Mouse (Mus musculus) layer of hippocampus, postnatal 14 days (tissue): Measurements from ENCODE around the gene Ilkap. TPM values are rescaled to one million over a fixed set of nuclear protein-coding genes. Genes with fewer than 3 reads are reported as not detected.

ENCODE experiments used
- DNase-seq, 2 experiments: peaks; one replicate each; pipeline ENCODE4 v3.0.0; 2021 to 2022; ENCODE audit warnings: low spot score in 2 of 2, mixed read lengths in 1 of 2
- total RNA-seq, 2 experiments: library from RNA; stranded (reverse); gene quantifications; 2 replicates each; pipeline ENCODE4 v1.2.3; 2021

Gene Ilkap
- total RNA-seq, 2 experiments from 2014 or later: 63.6 to 63.7 TPM

DNA sequence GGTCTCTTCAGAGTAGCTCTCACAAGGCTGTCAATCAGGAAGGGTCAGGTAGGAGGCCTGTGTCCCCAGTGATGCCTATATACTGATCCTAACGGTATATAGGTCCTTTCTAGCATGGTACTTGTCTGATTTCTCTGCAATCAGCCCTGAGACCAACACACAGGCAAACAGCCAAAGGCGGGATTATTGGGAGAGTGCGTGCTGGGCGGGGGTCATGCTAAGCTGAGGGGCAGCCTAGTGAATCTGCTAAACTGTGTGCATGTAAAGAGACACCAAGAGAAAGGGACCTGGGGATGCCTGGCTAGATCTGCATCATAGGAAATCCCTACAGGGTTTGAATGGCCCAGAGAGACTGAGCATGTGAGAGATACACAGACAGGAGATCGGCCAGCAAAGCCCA is 16.7 kb upstream of the Ilkap start:
- no peak for DNase-seq

DNA sequence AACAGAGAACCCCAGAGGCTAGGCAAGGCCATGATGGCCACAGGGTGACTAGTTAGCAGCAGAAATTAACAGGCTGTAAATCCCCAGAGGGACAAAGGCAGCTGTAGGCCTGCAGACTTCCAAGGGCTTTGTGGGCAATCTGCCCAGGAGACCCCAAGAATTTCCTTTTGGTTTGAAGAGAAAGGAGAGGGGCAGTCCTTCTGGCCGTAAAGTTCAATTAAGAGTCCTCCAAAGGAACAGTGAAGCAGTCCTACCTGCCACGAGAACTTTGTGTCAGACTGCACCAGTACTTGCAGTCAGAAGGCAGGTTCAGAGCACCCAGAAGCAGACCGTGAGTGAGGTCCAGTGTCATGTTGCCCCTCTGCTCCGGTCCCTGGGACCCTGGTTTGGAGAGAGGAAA is 16.3 kb upstream of the Ilkap start:
- no peak for DNase-seq

DNA sequence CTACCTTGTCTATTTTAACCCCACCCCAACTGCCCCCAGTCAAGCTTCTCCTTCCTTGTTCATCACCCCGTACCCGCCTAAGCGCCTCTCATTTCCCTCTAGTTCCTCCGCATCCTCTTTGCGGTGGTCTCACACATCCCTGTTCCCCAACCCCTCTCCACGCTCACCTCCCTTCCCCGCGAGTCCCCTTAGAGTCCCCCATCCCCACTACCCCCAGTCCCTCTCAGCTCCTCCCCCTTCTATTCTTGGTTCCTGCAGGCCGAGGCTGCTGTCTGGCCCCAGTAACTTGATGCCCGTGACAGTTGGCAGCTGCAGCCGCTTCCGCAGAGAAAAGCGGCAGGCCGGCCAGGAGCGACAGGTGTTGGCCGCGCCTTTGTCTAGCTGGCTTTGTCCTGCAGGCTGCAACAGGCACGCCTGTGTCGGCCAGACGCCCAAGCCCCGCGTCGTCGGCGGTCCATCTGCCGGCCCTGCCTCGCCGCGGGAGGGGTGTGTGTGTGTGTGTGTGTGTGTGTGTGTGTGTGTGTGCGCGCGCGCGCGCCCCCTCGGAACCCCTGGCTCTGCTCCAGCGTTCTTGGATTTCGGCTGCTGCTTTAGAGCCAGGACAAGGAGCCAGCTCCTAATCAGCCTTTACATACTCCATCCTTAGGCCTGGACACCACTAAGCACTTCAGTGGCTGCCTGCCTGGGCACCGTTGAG is 15.4 kb upstream of the Ilkap start, which contains the start of gene Hes6:
Gene Hes6 (minus strand): TSS at position 141 of the 697 bp plus-strand sequence.
- DNase-seq: peak; percentile 80

DNA sequence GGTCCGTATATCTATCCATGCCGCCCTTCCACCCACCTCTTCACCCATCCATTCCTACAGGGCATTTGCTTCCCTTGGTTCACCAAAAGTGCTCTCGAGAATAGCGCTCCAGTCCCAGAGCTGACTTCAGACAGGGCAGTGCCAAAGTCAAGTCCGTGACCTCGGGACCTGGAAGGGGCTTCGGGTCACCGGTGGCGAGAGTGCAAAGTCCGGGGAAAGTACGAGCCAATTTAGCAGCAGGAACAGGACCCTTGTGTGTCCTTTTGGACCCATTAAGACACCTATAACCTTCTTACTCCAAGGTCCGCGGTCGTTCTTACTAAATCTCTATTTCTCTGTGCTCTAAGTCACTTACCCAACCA is 14.9 kb upstream of the Ilkap start:
- DNase-seq: no peak

DNA sequence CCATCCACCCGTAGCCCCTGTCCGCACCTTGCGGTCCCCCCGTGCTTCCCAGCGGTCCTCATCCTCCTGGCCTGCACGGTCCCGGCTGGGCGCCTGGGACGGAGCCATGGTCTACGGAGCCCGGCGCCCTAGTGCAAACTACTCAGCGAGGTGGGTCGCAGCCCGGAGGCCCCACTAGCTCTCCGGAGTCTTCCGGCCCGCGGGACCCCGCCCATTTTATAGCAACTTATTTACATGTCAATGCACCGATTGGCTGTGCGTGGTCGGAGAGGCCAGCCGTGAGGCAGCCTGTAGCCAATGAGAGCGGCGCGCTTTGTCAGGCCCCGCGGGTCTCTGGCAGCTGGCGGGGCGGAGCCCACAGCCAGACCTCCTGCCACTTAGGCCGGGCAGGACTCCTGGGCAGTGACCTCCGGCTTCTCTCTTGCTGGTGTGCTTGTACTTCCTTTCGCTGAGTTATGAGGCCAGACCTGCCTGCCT is 14.5 kb upstream of the Ilkap start:
- peak; percentile 88 to 96 for DNase-seq

DNA sequence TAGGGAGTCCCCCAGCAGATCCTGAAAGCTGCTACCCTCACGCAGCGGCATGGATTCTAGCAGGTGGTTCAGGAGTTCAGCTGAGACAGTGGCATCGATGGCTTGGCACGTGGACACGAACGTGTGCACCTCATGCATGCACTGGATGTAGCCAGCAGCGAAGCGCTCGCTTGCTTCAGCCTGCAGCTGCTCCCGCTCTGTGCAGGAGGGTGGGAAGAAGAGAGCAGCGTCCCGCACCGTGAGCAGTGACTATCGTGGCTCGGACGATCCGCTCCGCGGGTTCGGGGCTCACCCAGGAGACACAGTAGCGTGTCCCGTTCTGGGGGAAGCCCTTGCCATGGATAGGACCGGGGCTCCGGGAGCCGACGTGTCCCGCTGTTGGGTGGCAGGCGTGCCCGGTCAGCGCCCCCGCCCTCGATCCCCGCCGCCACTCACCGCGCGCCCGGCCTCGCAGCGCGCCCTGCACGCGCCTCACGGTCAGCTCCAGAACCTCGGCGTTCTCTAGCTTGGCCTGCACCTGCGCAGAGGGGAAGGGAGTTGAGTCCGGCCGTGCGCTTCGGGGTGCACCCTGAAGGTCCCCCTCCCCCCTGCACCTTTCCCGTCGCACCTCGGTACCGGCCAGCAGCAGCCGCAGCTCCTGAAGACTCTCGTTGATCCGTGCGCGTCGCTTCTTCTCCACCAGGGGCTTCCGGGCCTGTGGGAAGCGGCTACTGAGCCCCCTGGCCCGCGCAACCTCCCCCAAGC is 13.8 kb upstream of the Ilkap start:
- peak in 1 of 2 experiments; percentile 15 for DNase-seq

DNA sequence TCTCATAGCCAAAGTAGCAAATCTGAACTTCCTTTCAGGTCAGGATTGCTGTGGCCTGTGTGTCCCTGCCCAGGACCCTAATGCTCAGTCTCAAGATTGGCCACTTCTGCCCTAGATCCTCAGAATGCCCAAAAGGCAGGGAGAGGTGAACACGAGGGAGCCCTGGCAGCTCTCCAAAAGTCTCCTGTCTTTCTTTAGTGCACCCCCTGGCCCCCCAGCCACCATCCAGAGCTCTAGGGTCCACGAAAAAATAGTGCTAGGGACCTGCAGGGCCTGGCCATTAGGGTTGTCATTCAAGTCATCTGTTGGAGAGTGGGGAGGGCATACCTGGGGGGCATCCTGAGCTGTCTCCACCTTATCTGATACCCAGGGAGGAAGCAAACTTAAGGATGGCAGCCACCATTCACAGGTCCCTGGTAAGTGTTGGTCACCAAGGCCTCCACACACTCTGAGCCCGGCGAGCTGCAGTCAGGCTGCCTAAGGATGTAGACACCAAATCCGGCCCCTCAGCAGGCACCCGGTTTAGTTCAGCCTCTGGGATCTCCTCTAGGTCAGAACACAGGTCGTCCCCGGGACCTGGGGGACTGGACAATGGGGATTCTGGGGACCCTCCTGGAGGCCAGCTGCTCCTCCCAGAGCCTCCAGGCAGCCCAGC is 13.1 kb upstream of the Ilkap start:
- no peak for DNase-seq

DNA sequence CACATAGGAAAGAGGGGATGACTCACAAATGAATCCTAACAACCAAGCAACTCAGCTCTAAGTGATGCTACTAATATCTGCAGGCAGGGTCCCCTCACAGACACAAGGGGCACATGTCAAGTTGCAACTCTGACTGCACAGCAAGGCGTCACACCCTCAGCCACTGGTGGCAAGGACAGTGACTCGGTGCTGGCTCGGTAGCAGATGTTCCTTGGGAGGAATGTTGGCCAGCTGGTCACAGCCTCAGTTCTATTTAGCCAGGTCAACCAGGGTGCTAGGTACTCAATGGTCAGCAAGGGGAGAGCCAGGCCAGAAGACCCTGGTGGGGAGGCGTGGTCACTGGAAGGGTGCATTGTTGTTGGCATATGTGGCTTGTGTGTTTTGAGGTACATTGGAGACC is 9.2 kb upstream of the Ilkap start:
- DNase-seq: no peak

DNA sequence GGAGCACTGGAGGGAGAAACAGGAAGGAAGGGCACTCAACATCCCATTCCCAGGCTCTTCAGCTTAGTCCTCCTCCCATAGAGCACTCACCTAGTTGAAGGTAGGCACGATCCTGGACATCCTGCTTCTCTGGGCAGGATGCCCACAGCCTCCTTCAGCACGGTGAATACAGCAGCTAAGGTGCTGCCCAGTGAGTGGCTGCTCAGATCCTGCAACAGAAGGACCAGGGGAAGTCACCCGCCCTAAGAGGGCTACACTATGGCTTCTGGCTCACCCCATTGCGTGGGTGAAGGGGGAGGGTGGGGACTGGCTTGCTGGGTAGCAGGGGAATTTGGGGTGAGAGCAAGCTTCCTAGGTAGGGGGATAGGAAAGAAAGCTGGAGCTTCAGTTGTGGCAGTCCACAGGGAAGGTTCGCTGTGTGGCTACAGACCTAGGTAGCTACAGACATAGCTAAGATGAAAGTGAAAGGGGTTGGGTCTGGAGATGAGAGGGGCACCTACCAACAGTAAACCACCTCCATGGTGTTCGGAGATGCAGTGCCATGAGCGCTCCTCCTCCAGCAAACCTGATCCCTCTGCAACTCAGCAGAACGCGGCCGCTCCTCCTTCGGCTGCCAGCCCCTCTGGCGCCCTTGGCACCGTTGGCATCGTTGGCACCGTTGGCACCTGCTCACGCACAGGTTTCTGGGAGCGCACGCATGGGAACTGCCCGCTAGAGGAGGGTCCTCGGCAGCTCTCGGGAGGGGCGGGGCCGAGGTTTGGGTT is 7.0 kb upstream of the Ilkap start:
- DNase-seq: no peak

DNA sequence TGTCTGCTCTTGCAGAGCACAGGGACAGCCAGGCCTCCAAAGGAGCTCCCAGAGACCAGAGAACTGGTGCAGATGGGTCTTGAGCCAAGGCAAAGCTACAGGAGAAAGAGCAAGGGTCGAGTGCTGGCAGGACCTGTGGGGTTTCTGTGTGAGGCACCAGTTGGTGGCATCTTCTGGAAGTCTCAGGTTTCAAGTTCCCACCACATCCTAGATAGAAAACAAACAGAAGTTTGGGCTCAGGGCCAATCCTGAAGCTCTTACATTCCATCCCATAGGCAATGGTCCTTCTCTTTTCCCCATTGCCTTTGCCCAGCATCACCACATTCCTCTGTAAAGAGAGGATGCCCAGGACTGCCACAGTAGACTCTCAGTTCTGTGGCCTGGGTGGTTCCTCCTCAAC is 6.4 kb upstream of the Ilkap start:
- no peak for DNase-seq

DNA sequence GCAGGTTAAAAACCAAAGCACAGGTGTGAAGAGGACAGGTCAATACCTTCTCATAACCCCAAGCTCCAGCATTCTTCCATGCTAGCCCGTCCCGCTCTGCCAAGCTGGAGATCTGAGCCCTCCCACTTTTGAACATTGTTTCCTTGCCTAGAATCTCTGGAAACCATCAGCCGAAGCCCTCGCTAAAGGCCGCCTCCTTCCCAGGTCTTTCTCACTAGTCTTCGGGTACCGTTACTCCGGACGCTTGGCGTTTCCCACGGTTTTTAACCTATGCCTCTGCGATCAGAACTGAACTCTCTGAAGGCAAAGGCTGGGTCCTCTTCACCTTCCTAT is 722 bp downstream of the Ilkap start:
- DNase-seq: no peak

DNA sequence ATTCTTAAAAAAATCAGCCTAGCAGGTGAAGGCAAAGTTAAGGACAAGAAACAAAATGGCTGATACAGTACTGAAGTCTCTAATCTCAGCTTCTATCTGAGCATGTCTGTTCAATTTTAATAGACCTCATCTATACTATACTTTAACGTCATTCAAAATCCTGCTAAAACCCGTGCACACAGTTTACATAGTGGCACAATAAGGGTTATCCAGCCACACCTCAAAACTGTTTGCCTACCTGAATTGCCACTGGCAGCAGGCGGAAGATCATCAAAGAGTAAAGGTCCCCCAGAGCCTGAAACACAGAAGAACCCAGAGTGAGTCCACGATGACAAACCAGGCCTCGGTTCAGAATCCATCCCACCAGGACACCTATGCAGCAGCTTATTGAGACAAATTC is 8.2 kb downstream of the Ilkap start:
- no peak for DNase-seq

DNA sequence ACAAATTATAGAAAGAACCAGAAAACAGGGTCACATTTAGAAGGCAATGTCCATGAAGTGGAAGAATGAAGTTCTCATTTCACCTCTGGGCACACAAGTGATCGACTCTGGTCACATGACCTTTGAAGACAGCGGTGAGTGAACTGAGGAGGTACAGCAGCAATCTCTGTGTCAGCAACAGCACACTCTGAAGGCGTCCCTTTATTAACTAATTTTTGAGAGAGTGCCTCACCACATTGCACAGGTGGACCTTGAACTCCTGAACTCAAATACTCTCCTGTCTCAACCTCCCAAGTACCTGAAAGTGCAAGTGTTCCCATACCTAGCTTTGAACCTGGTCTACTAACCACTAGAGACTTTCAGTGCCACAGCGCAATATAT is 17.5 kb downstream of the Ilkap start:
- DNase-seq: no peak

DNA sequence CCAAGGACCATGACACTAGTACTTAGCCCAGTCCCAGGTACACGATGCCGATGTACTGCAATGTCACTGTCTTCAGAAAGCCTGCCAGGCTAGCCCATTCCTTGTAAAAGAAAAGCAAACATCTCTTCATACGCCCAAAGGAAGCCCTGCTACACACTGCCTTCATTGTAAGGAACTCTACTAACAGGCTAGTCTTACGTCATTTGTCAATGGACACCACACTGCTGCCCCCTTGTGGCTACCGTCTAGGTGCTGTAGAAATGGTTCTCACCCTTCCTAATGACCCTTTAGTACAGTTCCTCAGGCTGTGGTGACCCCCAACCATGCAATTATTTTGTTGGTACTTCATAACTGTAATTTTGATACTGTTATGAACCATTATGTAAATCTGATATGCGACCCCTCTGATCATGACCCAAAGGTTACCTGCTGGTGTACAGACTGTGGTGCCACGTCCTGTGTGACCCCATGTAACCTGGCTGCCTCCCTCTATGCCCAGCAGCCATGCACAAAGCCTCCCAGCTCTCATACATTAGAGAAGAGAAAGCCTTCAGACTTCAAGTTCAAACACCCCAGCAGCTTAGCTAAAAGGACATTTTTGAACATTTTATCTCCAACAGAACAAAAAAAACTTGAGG is 18.0 kb downstream of the Ilkap start:
- DNase-seq: peak; percentile 71 to 76

DNA sequence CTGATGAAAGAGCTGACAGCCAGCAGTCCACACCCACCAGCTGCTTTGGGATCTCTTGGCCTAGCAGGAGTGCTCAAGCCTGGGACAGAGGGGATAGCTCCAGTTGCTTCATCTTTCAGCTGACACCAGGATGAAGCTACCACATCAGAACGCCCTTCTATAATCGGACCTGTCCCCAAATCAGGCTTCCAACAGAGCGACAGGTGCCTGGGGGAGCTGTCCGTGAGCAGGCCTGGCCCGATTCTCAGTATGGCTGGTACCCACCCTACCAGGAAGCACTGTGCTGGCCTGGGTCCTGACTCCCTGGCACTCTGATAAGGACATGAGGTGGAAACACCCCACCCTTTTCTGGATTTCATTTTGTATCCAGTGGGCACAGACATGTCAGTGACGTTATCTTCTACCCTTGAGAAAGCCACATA is 25.2 kb downstream of the Ilkap start:
- DNase-seq: no peak

DNA sequence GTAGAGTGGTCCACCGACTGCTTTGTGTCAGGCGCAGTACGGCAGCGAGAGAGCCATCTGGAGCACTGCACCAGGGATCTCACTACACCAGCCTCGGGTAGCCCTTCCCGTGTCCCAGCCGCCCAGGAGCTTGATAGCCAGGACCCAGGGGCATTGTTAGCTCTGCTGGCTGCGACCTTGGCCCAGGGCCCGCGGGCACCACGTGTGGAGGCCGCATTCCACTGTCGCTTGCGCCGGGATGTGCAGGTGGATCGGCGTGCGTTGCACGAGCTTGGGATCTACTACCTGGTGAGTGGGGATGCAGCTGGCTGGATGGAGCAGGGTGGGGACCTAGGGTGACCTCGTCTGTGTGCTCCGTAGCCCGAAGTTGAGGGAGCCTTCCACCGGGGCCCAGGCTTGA is 28.6 kb downstream of the Ilkap start:
- DNase-seq: no peak

DNA sequence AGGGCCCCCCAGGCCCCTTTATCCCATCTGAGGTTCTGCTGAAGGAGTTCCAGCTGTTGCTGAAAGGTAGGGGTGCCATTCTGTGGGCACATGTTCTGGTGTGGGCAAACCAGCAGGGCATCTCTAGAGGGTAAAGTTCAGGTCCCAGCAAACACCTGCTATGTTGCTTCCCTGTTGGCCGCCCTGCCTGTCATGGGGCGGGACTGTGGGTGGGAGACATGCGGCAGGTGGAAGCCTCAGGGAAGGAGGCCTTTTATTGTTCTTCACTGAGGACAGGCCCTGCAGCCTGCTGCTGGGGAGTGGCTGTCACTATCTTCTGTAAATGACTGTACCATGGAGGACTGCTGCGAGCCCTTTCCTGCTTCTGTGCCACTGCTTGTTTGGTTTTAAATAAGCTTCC is 29.2 kb downstream of the Ilkap start:
- DNase-seq: no peak

DNA sequence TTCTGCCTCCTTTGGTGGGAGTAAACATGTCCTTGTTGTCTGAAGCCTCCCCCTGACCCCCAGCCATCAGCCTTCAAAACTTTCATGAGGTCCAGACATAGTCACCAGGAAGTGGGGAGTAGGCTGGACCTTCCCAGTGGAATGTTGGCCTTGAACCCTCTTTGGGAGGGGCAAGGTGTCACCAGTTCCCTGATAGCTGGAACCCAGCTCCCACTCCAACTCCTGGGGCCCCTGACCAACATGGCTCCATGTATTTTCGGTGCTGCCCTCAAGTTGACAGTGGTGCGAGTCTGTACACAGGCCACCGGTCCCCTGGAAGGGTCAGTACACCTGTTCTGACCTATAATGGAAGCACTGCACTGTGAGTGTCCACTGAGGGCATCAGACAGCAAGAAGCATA is 31.3 kb downstream of the Ilkap start:
- no peak for DNase-seq

DNA sequence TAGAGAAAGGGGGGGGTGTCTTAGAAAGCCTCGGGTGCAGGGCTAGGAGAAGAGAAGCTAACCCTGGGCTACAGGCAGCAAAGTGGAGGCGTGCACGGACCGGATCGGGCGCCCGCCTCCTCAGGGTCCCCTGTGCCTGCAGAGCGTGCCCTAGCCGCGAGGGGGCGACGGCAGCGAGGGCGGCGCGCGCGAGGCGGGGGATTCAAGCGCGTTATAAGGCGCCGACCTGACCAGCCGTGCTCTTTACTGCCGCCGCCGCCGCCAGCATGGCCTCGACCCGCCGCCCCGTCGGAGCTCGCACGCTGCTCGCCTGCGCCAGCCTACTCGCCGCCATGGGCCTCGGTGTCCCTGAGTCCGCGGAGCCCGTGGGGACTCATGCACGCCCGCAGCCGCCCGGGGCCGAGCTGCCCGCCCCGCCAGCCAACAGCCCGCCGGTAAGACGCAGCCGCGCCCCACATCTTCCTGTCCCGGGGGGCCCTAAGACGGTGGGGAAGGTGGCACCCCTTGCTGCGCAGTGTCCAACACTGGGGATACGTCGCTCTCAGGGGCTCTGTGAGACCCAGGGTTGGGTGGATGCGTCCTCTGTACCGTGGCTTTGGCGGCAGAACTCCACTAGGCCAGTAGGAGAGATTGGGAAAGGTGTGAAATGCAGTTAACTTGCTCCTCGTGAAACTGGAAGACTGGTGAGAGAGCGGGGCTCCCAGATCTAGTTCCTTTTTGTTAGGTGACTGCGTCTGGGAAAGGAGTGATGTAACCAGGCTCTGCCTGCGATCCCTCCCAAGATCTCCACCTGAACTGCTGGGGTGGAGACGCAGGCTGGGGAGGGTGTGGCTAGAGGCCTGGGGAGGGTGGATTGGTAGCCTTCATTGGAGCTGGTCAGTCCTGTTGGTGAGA is 32.2 kb downstream of the Ilkap start, which contains the start of gene Erfe:
Gene Erfe (plus strand): TSS at position 216 of the 894 bp plus-strand sequence.
- DNase-seq: peak; percentile 28 to 38

DNA sequence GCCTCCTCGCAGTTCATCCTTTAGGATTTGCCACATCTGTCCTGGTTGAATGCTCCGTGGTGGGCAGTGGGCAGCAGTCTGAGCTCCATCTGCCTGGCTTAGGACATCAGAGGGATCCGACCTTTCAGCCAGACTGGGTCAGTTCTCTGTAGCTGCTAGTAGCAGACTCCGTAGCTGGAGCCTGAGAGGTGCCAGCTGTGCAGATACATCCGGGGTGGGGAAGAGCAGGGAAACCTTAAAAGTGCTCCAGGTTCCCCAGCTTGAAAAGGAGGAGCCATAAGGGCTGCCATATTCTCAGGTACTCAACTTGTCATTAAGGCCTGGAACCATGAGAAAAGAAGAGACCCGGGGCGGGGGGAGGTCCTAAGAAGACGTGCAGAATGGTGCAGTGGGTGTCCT is 32.8 kb downstream of the Ilkap start:
- DNase-seq: no peak
